Mouse (Mus musculus): Measurements from ENCODE around the gene Olfr975. TPM values are rescaled to one million over a fixed set of nuclear protein-coding genes. Genes with fewer than 3 reads are reported as not detected.
A peak's percentile ranks its signal among the peaks of the same experiment; 100 is the strongest.
"Not testable (repeated sequence)": the region's sequence is repeated elsewhere in the genome, so short reads cannot be mapped to it uniquely, and the experiment has no call there.

Olfr975 gene
- polyA plus RNA-seq (2015; fragmentation: Nextera tagmentation; extraction: Ambion mirVana), result 0.09 TPM in 1 of 2 replicates, not detected in the other

DNA sequence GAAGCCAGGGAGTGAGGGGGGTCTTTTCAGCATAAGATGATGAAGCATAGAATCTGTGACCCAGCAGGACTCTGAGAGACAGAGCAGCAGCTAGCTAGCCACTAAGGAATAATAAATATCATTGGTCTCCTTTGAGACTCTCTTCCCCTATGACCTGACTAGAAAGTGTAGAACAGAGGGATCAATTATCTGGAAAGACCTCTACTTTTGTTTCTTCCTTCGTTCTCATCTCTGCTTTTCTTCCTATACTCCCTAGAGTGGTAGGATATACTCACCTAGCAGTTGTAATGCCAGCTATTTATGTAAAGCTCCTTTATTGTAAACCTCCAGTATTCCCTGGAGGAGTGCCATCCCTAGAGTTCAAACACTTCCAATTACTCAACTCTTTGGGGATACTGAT is at the start of gene Olfr975:
Gene Olfr975, minus strand, starts transcription at position 101 of the 400 bp plus-strand sequence.
- 62% methylated on average over 1 of the region's 1 CpGs for WGBS
- ATAC-seq (replicated peaks), result no peak

DNA sequence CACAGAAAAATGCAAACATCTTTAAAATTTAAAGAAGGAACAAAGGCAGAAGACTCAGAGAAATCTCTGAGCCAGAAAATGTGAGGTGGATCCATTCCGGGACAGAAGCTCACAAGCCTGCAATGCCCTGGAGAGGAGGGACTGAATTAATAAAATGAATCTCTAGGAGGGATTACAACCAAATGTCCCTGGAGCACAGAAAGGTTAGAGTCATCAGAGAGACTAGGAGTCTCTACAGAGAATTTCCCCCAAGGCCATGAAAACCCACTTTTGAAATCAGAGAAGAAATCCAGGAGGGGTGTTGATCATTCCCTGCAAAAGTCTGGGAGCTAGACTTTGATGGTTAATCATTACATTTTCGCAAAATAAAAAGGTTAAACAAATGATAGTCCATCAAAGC is 40.0 kb upstream of the Olfr975 start, which contains the start of gene Olfr978:
Gene Olfr978, plus strand, starts transcription at position 301 of the 400 bp plus-strand sequence.
- Histone ChIP-seq H3K27ac (no peak within 1 kb of the TSS), H3K4me1 (no peaks in the 10 kb centered on the region), H3K4me2 (no peak within 1 kb of the TSS), H3K9me3 (no peaks in the 10 kb centered on the region), H3K4me3 (no peak within 1 kb of the TSS), H3K36me3 (replicated peaks) (no peaks in the 10 kb centered on the region), H3K9ac (no peak within 1 kb of the TSS), H3K27me3 (replicated peaks) (no peaks in the 10 kb centered on the region)
- 77% methylated on average over 2 of the region's 2 CpGs for WGBS
- no peak for ATAC-seq (replicated peaks)

More for the DNA sequence above, at the start of gene Olfr975:
- H3K27ac ChIP-seq, result no peak within 1 kb of the TSS
- H3K27me3 ChIP-seq (replicated peaks), result no peaks in the 10 kb centered on the region
- H3K4me3 ChIP-seq, result no peak within 1 kb of the TSS
- no peak within 1 kb of the TSS for H3K4me2 ChIP-seq
- H3K4me1 ChIP-seq, result no peaks in the 10 kb centered on the region
- no peaks in the 10 kb centered on the region for H3K9me3 ChIP-seq
- H3K36me3 ChIP-seq (replicated peaks), result no peaks in the 10 kb centered on the region
- no peak within 1 kb of the TSS for H3K9ac ChIP-seq

DNA sequence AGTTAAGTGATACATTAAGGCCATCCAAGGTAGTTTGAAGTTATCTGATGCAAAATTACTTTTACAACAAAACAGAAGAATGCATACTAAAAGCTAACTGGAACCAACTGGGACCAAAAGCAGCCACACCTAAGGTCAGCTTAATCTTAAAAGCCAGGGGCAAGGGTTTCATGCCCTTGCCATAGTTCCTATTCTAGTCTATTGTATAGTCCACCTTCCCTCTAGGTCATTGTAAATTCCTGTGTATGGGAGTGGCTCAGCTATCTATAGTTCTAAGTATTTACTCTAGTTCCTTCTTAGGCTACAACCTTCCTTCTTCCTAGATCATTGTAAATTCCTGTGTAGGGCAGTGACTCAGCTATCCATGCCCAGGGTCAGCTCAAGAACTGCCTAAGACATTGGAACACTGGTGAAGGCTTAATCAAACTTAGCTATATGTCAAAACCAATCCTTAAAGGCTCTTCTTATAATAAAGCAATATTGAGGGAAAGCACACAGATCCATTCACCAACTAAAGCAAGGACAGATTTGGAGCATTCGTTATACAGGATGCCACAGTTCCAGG is 24.8 kb upstream of the Olfr975 start:
- H3K36me3 ChIP-seq (replicated peaks); H3K4me2 ChIP-seq; H3K4me1 ChIP-seq; H3K9ac ChIP-seq; H3K27ac ChIP-seq; ATAC-seq (replicated peaks); H3K4me3 ChIP-seq; H3K9me3 ChIP-seq; H3K27me3 ChIP-seq (replicated peaks): not testable (repeated sequence)
- WGBS, result 84% methylated on average over 1 of the region's 1 CpGs

DNA sequence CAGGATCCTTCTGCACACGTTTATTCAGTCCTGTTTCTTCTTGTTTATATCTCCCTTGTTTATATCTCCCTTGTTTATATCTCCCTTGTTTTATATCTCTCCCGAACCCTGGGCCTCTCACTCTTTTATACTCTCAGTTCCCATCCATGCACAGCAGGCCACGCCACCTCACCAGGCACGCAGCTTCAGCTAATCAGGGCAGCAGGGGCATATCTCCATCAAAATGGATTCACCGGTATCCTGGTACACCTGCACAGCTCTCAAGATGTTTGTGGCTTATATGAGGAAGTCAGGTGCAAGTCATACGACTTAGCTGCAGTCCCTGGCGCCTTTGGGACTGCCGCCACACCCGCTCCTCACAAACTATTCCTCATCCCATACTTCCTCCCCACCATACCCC is 9.2 kb upstream of the Olfr975 start, which contains the start of gene Olfr976:
Gene Olfr976, minus strand, starts transcription at position 101 of the 400 bp plus-strand sequence.
- not testable (repeated sequence) for H3K9me3 ChIP-seq; H3K9ac ChIP-seq; H3K27me3 ChIP-seq (replicated peaks); ATAC-seq (replicated peaks); H3K4me2 ChIP-seq; H3K4me1 ChIP-seq; H3K4me3 ChIP-seq; H3K36me3 ChIP-seq (replicated peaks); H3K27ac ChIP-seq
- 89% methylated on average over 7 of the region's 9 CpGs for WGBS

DNA sequence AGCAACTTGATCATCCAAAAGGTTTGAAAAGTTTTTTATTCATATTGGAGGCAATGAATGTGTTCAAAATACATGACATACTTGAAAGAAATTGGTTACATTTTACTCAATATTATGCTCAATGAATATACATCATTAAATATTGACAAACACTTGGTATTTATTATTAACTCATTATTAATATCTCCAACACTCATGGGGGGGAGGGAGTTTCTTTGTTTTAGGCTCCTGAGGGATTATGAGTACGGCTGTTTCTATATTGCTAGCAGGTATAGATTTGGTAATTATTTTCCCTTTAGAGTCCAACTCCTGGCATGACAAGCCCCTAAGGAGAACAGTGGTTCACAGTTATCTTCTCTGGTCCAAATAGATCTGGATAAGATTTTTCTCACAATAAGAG is 14.6 kb downstream of the Olfr975 start, which contains the start of gene Olfr974:
Gene Olfr974, plus strand, starts transcription at position 301 of the 400 bp plus-strand sequence.
- H3K4me2 ChIP-seq, result no peak within 1 kb of the TSS

DNA sequence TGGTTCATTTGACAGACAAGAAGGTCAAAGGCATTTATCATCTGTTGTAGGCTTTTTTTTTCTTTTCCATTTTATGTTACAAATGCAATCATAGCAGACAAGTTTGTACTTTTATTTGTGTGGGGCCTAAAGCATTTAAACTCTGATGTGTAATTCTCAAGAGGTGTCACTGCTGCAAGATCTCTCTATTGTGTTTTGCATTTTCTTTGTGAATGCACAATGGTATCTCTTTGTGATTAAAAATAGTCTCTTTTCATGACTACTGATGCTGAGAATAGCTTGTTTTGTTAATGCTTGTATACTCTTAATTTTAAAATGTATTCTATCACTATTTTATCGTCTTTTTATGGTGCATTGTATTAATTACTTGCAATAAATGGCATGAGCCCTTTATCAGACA is 23.0 kb downstream of the Olfr975 start:
- H3K27ac ChIP-seq; H3K4me1 ChIP-seq; H3K9me3 ChIP-seq; H3K36me3 ChIP-seq (replicated peaks); H3K9ac ChIP-seq; H3K4me2 ChIP-seq; H3K27me3 ChIP-seq (replicated peaks); H3K4me3 ChIP-seq: not testable (repeated sequence)
- ATAC-seq (replicated peaks), result peak; percentile 60
- WGBS, result 49% methylated on average over 1 of the region's 1 CpGs

More for the DNA sequence above, 14.6 kb downstream of the Olfr975 start, which contains the start of gene Olfr974:
- Histone ChIP-seq H3K4me3 (no peak within 1 kb of the TSS), H3K9ac (no peak within 1 kb of the TSS), H3K27me3 (replicated peaks) (no peaks in the 10 kb centered on the region), H3K4me1 (no peaks in the 10 kb centered on the region), H3K36me3 (replicated peaks) (no peaks in the 10 kb centered on the region), H3K9me3 (no peaks in the 10 kb centered on the region), H3K27ac (no peak within 1 kb of the TSS)
- no peak for ATAC-seq (replicated peaks)
- 84% methylated on average over 1 of the region's 1 CpGs for whole genome bisulfite sequencing

DNA sequence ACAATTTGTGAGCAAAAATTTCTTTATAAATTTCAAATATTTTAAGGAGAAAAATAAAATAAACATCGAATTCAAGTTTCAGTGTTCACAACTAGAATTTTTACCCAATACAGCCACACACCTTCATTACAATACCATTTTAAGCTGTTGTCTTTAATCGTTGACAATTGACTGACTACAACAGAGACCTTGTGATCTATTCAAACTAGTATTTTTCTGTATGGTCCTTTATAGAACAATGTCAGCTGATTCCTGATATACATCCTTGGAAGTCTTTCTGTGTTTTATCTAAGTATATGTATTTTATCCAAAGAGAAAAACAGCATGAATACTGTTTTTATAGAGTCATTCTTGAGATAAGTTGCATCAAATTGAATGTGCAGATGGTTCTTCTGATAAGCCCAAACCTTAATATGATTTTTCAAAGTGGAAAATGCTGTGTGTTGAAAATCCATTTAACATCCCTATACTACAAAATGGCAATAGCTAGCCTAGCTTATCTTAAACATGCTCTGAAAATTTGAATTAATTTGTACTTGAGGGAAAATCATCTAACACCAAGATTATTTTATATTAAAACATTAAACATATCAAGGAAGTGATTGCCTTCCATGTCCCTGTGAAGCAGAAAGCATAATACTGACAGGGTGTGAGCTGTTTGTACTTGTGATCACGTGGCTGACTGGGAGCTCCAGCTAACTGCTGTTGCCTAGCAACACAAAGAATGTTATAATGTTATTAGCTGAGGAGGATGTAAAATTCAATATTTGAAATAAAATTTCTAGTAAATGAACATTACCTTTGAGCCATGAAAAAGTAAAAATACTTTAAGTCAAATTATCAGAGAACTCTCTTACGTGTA is 23.6 kb downstream of the Olfr975 start:
- peak; percentile 99 for ATAC-seq (replicated peaks)
- not testable (repeated sequence) for H3K27me3 ChIP-seq (replicated peaks); H3K9ac ChIP-seq; H3K4me1 ChIP-seq; H3K4me3 ChIP-seq; H3K27ac ChIP-seq; H3K36me3 ChIP-seq (replicated peaks); H3K4me2 ChIP-seq; H3K9me3 ChIP-seq
- whole genome bisulfite sequencing, result no CpG with 5 or more reads among the region's 4 CpGs

DNA sequence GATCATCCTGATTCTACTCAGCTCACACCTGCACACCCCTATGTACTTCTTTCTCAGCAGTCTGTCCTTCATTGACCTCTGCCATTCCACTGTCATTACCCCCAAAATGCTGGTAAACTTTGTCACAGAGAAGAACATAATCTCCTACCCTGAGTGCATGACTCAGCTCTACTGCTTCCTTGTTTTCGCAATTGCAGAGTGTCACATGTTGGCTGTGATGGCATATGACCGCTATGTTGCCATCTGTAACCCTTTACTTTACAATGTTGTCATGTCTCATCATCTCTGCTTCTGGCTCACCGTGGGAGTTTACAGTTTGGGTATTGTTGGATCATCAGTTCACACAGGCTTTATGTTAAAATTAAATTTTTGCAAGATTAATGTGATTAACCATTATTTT is 41.9 kb downstream of the Olfr975 start:
- H3K4me2 ChIP-seq, result no peak overlapping the region
- H3K36me3 ChIP-seq (replicated peaks), result no peaks in the 10 kb centered on the region
- H3K9ac ChIP-seq, result no peak overlapping the region
- H3K27ac ChIP-seq, result no peak overlapping the region
- H3K4me3 ChIP-seq, result no peak overlapping the region
- no peaks in the 10 kb centered on the region for H3K9me3 ChIP-seq
- H3K27me3 ChIP-seq (replicated peaks), result no peaks in the 10 kb centered on the region
- ATAC-seq (replicated peaks), result no peak
- WGBS, result 89% methylated on average over 3 of the region's 3 CpGs
- H3K4me1 ChIP-seq, result no peaks in the 10 kb centered on the region

DNA sequence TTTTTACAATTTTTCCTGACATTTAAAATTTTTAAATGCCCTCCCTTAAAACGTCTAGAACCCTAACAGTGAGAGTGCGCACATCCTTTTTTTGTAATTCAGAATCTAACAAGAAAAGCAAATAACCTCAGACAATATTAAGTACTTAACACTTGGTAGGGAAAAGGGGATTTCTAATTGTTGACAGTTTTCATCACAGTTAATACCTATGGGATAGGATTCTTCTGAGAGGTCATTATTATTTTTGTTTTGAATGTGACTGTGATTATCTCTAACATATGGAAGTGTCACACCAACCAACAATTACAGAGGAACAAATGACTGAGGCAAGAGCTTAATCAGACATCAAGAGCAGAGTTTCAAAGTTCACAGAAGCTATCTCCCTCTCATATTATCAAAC is 44.8 kb downstream of the Olfr975 start, which contains the start of gene Olfr229:
Gene Olfr229, plus strand, starts transcription at position 301 of the 400 bp plus-strand sequence.
- H3K4me2 ChIP-seq, result no peak within 1 kb of the TSS
- 76% methylated on average over 2 of the region's 2 CpGs for WGBS
- no peaks in the 10 kb centered on the region for H3K4me1 ChIP-seq
- no peak for ATAC-seq (replicated peaks)
- no peaks in the 10 kb centered on the region for H3K9me3 ChIP-seq
- no peak within 1 kb of the TSS for H3K9ac ChIP-seq
- H3K36me3 ChIP-seq (replicated peaks), result no peaks in the 10 kb centered on the region
- no peaks in the 10 kb centered on the region for H3K27me3 ChIP-seq (replicated peaks)
- no peak within 1 kb of the TSS for H3K27ac ChIP-seq
- H3K4me3 ChIP-seq, result no peak within 1 kb of the TSS

DNA sequence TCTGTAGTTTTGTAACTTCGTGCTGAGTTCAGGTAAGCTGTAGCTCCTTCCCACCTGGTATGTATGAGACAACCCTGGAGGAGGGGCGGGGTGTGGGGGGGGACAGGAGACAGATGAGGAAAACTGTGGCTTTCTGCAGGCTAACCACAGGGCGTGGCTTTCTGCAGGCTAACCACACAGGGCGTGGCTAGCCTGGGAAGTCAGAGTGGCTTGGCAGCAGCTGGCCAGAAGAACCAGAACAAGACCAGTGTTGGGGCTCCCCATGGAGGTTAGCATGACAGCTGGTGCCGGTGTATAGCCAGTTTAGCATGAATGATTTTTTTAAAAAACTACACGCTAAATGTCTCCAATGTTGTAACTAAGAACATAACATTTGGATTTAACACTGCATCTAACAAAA is 46.7 kb downstream of the Olfr975 start:
- H3K9me3 ChIP-seq, result no peaks in the 10 kb centered on the region
- H3K4me2 ChIP-seq, result no peak overlapping the region
- no peak overlapping the region for H3K27ac ChIP-seq
- no peaks in the 10 kb centered on the region for H3K4me1 ChIP-seq
- no peak for ATAC-seq (replicated peaks)
- H3K27me3 ChIP-seq (replicated peaks), result no peaks in the 10 kb centered on the region
- H3K9ac ChIP-seq, result no peak overlapping the region
- H3K4me3 ChIP-seq, result no peak overlapping the region
- H3K36me3 ChIP-seq (replicated peaks), result no peaks in the 10 kb centered on the region
- WGBS, result 82% methylated on average over 6 of the region's 6 CpGs
